Mouse (Mus musculus): ENCODE data around the gene Ptma.
"Not testable (repeated sequence)": the region's sequence is repeated elsewhere in the genome, so short reads cannot be mapped to it uniquely, and the experiment has no call there.

Ptma gene

DNA sequence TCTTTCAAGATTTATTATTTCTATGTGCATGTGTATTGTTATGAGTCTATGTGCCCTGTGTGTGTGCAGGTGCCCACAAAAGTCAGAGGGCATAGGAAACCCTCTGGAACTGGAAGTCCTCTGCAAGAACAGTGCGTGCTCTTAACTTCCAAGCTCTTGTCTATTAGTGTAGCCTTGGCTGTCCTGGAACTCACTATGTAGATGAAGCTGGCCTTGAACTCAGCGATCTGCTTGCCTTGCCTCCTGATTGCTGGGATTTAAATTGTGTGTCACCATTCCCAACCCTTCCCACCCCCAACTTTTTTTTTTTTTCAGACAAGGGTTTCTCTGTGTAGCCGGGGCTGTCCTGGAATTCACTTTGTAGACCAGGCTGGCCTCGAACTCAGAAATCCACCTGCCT, 30.2 kb upstream of the Ptma start:
- DNase-seq (ENCODE audit: extremely low read depth, low read depth, low spot score): no peak

DNA sequence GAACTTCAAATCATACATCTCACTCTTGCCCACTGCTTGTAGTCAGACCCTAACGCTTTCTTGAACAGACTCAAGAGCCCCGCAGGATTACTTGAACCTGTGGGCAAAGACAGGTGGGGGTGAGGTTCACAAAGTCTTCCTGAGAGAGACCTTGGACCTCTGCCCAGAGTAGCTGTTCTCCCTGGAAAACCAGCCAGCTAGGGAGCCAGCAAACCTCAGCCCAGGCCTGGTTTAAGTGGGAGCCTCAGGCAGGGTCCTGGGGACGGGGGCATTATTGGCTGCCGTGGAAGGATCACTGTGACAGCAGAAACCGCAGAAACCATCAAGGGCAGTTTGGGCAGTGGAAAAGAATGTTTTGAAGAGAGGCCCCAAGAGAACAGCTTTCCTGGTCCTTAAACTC, 29.2 kb upstream of the Ptma start:
- no peak for DNase-seq (ENCODE audit: extremely low read depth, low read depth, low spot score)

DNA sequence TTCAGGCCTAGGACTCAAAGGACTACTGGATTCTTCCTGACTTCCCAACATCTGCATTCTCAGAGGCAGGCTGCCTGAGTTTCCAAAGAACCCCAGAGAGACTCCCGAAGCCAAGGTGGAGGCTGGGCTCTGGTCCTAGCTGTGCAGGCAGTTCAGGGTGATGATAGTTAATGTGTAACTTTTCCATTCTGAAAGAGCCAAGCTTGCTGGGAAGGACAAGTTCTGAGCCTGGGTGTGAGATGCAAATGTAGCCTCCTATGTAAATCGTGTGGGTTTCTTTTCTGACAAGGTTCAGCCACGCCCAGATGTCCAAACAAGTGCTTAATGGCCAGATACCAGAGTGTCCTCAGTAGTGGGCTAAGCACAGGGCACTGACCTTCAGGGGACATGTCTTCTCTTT, 28.5 kb upstream of the Ptma start:
- DNase-seq (ENCODE audit: extremely low read depth, low read depth, low spot score): no peak

DNA sequence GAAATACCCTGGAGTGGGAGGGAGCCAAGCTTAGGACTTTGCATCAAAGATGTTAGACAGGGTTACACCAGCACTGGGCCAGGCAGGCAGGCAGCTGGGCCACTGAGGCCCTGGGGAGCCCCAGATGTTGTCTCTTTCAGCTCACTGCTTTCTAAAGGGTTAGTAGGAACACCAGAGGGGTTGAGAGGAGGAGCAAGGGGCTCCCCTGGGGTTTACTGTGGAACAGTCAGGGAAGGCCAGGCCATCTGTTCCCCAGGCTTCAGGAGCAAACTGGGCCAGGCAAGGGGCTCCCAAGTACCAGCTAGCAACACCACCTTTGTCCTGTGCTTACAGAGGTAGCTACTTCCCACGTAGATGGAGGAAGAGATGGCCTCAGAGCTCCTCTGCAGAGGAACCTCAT, 27.9 kb upstream of the Ptma start:
- DNase-seq (ENCODE audit: extremely low read depth, low read depth, low spot score): no peak

DNA sequence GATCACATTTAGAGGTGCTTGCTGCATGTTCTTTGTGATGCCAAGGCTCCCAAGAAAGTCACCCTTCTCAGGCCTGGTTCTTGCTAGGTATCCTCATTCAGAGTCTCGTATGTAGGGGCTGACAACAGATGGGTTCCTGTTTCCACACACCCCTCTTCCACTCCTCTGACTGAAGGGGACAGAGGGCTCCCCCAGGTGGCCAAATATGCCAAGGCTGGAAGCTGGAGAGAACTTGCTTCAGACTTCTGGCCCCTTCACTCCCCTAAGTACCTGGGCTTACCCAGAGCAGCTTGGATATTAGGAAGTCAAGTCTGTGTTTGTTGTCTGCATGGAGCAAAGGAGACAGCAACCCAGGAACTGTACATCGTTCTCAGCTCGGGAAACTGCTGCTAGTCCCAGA, 26.6 kb upstream of the Ptma start:
- no peak for DNase-seq (ENCODE audit: extremely low read depth, low read depth, low spot score)

DNA sequence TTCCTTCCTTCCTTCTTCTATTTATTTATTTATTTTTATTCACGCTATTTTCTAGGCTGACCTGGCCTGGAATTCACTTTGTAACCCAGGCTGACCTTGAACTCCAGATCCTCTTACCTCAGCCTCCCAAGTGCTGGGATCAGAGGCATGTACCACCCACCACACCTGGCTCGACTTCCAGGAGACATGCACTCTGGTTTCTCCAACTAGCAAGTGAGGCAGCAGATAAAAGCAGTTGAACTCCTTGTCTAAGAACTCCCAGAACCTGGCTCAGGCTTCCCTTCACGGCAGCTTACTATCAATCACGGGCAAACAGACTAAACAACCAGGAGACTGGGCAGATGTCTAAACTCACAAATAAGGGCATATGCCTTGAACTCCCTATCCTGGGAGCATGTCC, 25.8 kb upstream of the Ptma start:
- no peak for DNase-seq (ENCODE audit: extremely low read depth, low read depth, low spot score)

DNA sequence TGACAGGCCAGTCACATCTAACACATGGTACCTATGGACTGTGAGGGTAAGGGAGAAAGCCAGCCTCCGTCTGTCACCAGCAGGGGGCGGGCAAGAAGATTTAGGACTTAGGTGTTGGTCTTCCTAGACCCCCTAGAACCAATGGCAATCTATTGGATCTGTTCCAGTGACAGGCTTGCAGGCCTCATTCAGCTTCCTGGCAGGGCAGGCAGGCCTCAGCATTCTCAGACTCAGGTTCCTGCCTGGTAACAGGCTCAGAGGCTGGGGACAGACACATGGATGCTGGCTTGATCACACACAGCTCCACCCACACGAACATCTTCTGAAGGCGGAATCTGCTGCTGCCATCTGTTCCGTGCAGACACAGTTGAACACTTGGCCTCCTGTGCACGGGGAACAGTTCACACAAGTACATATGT, 25.4 kb upstream of the Ptma start:
- DNase-seq (ENCODE audit: extremely low read depth, low read depth, low spot score): no peak

DNA sequence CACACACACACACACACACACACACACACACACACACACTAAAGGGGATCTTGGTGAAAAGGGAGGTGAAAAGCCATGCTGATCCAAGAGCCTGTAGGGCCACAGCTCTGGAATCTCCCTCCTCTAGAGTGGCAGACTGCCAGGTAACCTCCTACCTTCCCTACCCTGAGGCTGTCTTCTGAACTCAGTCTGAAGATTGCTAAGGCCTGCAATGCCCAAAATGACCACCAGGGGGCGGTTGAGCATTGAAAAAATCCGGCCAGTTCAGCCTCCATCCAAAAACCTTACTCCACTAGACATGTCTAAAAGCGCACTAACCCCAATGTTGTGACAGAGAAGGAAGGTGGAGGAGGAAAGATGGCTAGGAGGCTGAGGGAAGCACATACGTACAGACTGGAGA, 25.0 kb upstream of the Ptma start:
- no peak for DNase-seq (ENCODE audit: extremely low read depth, low read depth, low spot score)

DNA sequence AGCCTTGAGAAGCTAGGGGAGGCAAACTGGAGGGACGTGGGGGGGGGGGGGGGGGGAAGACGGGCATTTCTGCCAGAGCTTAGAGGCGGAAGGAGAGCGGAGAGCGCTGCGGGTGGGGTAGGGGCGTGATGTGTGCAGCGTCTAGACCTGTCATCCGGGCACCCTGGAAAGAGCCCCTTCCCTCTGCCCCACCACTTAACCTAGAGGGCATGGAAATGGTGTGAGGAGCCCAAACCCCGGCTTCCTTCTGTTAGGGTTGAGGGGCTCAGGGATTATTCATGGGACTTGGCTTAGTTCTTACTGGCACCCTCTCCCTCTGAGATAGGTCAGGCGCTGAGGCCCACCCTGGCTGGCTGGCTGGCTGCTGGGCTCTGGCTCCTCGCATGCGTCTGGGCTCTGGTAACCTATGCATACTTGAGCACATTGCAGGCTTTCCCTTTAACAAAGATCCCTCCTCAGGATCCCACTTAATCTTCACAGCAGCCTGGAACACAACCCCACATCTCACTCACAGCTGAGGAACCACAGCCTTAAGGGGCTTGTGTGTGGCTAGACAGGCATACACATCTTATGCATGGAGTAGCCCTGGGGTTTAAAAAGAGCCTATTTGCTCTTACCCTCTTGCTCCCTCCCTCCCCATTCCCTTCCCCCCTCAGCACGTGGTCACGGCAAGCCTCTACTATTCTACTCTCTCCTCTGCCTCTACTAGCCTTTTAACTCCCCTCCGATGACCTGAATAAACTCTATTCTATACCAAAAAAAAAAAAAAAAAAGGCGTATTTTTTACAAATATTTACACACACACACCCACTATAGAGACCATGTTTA, 24.1 kb upstream of the Ptma start:
- DNase-seq (ENCODE audit: extremely low read depth, low read depth, low spot score): no peak

DNA sequence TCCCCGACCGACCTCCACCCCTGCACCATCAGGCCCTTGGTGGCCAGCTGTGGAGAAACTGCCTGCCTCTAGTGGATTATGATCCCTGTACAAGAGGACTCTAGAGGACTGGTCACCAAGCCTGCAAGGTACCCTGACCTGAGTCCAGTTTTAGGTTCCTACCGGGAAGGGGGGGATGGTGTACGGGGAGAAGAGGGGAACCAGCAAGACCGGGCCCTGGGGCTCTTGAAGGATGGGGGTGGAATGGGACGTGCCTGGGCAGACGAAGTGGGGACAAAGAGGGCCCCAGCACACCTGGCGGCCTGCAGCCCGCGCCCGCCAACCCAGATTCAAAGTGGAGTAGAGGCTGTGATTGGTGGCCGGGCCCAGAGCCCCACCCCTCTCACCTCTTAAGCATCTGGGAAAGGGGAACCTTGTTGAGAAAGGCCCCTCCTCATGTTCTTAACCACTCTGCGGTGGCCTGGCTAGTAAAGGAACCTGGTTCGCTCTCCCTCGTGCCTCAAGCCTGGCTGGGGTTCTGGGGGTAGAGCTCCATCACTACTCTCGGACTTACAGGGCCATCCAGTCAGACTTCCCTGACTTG, 23.3 kb upstream of the Ptma start:
- no peak for DNase-seq (ENCODE audit: extremely low read depth, low read depth, low spot score)

DNA sequence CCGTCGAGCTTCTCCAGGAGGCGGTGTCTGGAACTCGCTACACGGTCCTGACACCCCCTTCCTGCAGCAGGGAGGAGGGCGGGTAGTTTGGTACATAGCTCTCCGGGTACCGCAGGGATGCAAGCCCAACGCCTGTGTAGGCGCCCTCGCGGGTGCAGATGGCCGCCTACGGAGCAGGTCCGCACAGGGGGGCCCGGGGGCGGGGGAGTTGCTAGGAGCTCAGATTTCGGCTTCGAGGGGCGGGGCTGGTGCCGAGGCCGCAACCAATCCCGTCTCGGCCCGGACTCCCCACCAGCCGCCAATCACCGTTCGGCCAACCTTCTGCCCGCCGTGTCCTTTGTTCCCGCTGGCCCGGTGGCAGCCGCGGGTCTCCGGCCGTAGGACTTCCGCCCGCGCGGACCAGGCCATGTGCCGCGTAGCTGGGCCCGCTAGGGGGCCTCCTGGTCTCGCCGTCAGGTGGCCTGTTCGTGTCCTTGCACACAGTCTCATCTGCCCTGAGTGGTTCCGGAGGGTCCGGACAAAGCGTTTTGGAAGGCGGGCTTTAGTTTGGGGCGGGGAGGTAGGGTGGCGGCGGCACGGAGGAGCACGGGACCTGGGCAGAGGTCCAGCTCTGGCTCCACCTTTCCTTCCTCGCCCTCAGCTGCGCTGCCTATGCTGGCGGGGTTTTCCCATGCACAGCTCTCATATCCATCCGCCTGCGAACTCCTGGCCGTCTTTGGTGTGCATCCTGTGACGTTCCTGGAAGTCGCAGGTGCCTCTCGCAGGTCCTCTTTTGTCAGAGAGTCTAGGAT, 22.4 kb upstream of the Ptma start:
- no peak for DNase-seq (ENCODE audit: extremely low read depth, low read depth, low spot score)

DNA sequence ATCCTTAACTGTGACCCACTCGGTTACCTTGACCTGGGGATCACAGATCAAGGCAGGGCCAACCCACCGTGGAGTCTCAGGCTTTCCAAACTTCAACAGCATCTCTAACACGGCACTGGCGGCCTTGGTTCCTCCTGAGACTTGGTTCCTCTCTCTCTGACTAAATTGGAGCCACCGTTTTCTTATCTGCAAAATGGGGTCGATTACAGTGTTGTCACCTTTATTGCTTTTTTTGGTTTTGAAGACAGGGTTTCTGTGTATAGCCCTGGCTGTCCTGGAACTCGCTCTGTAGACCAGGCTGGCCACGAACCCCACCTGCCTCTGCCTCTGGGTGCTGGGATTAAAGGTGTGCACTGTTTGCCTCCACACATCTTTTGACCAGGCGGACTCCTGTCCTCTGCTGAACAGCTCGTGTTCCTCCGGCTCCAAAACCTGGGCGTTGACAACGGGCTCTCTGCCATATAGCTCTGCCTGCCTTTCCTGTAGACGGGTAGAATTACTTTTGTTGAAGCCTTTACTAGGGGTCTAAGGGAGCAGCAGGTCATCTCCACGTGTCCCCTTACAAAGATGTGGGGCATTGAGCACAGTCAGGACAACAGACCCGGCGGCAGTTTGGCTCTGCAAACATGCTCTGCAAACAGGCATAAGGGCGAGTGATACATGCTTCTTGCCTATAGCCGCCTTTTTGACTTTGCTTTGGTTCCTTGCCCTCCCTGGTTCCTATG, 21.7 kb upstream of the Ptma start:
- DNase-seq (ENCODE audit: extremely low read depth, low read depth, low spot score): no peak

DNA sequence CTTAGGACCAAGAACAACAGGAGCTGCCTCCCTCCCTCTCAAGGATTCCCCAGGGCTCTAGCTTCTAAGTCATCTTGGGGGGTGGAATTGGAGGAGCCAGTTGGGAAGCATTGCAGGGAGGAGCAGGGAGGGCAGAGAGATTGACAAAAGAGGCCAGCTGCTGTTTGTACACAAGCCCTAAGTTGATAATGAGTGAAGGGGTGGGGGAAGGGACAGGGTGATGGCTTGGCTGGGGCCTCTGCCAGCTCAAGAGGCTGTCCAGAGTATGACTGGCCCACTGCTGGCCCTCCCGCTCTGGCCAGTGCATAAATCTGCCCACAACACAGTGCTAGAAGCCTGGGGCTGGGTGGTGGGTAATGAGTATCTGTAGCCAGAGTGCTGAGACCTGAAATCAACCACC, 21.1 kb upstream of the Ptma start:
- no peak for DNase-seq (ENCODE audit: extremely low read depth, low read depth, low spot score)

DNA sequence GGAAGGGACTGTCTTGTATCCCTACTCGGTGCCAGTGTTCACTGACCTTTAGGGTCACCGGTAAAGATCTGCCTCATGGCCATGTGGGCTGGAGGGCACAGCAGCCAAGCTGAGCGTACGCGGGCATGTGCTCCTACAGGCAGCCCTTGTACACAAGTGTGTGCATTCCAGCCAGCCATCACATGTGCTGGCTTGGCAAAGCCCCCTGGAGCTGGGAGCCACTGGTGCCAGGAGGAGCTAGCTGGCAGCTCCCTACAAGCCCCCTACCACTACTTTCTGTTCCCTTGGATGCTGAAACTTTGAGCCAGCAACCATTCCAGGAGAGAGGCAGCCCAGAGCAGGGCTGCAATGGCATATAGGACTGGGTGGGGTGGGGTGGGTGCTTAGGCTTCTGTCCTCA, 20.1 kb upstream of the Ptma start:
- no peak for DNase-seq (ENCODE audit: extremely low read depth, low read depth, low spot score)

DNA sequence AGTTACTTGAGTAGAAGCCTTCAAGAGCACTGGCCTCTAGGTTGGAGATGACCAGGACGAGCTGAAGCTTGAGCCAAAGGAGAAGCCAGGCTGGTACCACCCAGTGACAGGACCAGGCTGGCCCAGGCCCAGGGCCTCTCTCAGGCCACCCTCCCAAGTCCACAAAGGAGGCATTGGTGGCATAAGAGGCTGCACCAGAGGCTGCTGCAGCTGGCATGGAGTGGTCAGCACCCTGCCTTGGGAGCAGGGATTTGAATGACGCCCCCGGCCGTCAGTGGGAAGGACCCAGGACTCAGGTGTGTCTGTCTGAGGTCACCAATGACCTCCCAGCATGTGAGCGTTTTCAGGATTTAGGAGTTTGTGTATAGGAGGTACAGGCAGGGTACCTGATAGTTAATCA, 18.7 kb upstream of the Ptma start:
- DNase-seq (ENCODE audit: extremely low read depth, low read depth, low spot score): no peak

DNA sequence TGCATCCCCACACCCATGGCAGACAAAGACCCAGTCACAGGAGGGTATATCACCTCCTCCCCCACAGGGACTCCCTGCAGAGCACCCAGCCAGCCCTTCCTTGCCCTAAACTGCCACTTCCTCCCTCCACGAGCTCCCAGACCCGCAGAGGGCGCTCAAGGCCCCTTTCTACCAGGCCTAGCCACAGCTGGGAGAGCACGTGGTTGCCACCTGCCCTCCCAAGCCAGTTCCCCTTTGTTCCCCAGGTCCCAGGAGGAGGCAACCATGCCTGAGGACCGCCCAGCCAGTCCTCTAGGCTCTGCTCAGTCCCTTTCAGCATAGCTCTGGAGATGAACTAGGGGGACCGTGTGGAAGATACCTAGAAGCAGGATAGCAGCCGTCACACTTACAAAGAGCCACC, 17.1 kb upstream of the Ptma start:
- DNase-seq (ENCODE audit: extremely low read depth, low read depth, low spot score): no peak

DNA sequence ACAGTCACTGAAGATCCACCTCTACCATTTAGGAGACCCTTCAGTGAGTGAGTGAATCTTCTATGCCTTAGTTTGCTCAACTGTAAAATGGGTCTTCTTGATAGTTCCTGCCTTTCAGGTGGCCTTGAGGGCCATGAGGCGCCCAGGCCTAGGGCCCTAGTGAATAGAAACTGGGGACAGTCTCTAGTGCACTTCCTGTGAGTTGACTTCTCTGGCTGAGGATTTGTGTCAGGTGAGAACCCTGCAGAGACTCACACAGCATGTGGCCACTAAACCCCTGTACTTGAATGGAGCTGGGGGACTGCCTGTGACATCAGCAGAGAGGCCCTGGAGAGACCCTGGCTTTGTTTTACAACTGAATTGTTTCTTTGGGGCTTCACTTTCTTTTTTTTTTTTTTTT, 16.3 kb upstream of the Ptma start:
- no peak for DNase-seq (ENCODE audit: extremely low read depth, low read depth, low spot score)

DNA sequence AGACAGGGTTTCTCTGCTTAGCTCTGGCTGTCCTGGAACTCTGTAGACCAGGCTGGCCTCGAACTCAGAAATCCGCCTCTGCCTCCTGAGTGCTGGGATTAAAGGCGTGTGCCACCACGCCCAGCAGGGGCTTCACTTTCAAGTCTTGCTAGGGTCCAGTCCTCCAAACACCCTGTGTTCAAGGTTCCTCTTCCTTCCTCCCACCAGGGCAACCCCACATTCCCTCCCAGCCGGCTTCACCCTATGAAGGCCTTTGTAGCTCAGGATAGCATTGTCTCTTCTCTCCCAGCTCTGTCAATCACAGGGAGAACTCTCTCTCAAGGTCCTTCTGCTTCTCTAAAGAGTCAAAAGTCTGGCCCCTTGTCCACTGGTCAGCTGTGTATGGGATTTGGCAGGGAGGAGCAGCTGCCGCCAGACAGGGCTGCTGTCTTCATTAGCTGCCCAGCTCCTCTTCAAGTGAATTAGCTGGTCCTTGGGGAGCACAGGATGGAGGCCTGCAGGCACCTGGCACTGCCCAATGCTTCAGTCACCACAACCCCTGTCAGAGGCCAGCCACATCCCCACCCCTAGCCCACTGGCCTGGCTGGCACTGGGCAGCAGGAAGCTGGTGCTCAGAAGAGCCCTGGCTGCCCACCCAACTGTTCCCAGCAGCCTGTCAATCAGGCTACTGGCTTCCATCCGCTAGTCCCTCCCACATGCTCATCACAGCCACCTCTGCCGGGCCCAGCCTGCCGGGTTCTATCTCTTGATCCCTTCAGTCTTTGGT, 15.7 kb upstream of the Ptma start:
- DNase-seq (ENCODE audit: extremely low read depth, low read depth, low spot score): no peak

DNA sequence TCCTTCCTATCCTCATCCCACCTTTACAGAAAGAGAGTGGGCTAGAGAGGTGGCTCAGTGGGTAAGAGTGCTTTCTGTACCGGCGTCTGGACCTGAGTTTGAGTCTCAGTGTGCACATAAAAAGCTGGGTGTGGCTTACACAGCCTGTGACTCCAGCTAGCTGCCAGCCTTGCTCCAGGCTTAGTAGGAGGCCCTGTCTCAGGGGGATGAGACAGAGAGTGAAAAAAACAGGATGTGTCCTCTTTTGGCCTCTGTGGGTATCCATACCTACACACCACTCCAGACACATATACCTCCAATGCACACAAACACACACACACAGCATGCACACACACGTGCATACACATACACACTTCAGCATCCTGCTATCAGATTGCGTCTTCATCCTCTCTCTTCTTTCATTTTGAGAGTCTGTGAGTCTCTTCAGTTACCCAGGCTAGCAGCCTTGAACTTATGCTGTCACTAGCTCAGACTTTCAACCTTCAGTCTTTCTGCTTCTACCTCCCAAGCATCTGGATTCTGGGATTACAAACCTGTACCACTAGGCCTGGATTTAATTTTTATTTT, 14.3 kb upstream of the Ptma start:
- DNase-seq (ENCODE audit: extremely low read depth, low read depth, low spot score): no peak

DNA sequence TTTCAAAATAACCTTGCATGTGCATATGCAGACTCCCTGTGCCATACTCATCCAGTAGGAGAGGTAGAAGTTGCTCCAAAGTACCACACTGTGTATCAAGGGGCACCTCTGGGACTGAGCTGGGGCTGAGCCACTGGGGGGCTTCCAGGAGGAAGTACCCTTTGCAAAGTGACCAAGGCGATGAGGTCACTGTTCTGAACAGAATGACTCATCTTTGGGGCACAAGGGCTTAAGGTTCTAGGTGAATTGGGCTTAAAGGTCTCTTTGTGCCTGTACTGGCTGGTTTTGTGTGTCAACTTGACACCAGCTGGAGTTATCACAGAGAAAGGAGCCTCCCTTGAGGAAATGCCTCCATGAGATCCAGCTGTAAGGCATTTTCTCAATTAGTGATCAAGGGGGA, 13.5 kb upstream of the Ptma start:
- DNase-seq (ENCODE audit: extremely low read depth, low read depth, low spot score): not testable (repeated sequence)
